Mouse (Mus musculus) adrenal gland, adult 8-10 months (tissue): ENCODE data around the gene Gas1. TPM values are rescaled to one million over a fixed set of nuclear protein-coding genes. Genes with fewer than 3 reads are reported as not detected.
A peak's percentile ranks its signal among the peaks of the same experiment; 100 is the strongest.

Experiments
- DNase-seq: peaks from one replicate; pipeline ENCODE4 v3.0.0; 2022
- total RNA-seq, 4 experiments: library from RNA; stranded (reverse); gene quantifications; 2 replicates each; pipeline ENCODE4 v1.2.4; 2022

Gene Gas1
- total RNA-seq: 10 to 100 TPM; 32.3 to 57.9 (median 38.8) TPM

GRCm38 (mm10) chr13:60177106-60177796 lies at the start of gene Gas1:
Gas1 (minus strand) TSS chr13:60177365.
- DNase-seq: peak; percentile 91

DNA sequence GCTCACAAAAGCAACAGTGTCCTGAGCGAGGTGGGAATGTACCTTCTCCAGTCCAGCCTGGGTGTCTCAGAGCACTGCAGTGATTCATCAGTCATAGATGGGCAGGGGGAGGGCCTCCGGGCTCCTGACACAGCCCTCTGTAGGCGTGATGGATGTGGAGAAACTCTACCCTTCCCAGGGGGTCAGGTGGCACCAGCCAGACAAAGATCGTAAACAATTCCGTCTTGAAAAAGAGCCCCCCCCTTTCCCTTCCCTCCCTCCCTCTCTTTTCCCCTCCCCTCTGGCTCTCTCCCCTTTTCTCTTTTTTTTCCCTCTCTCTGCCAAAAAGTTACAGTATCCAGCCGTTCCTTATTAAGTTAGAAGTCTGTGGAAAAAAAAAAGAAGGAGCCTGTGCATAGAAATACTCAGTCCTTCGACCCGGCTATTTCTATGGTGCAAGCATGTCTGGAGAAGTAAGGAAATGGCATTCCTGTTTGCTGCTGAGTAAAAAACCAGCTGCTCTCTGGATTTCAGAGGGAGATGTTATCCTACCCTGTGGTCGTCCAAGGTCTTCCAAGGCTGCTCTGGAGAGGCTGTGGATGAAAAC lies 49.2 kb upstream of the Gas1 start:
- DNase-seq: no peak

DNA sequence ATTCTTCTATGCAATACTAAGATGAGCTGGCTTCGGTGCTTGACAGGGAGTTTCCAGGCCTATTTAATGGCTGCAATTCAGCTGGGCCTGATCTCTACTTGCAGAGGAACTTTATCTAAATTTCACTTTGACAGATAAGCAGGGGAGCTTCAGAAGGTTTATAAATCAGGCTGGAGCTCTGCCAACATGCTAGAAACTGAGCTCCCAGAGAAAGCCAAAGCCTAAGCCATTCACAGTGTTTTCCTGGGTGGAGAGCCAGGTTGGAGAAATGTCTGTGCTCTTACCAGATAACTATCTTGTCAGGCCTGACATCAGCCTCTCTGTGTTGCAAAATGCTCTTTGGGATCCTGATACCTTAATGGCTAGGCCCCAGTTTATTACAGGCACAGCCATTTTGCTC lies 48.6 kb upstream of the Gas1 start:
- peak; percentile 7 for DNase-seq

DNA sequence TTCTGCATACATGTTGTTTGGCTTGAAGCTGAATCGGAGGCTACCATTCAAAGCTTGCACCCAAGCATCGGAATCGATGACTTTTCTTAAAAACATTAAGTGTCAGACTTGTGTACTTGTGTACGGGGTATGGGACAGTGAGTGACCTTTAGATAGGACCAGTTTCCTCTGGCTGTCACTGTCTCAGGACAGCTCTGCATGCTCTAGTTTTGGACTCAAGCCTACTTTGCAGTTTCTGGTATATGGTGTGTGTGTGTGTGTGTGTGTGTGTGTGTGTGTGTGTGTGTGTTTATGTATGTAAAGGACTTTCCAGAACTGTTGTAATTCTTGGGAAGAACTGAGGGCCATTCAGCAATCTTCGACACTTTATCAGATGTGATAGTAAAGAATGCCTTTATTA lies 48.1 kb upstream of the Gas1 start:
- DNase-seq: no peak

GRCm38 (mm10) chr13:60223797-60224196 lies 46.6 kb upstream of the Gas1 start:
- DNase-seq: no peak

- no peak for DNase-seq
These were observed 45.2 kb upstream of the Gas1 start for GRCm38 (mm10) chr13:60222336-60222735.

DNA sequence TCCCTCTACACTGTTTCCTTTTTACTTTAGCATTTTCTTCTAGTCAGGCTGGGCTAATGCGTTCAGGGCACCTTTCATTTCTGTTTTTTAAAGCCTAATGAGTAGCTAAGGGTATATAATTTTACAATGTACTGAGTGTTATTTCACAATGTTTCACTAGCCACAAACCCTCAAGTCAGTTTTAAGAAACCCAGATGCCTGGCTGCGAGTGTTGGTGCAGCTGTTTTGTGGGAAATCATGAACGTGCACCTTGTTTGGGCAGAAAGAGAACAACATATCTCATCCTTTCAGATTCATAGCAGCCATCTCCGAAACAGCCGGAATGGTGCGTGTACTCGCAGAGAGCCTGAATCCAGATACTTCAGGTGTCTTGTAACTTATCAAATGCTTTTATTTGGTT lies 36.7 kb upstream of the Gas1 start:
- no peak for DNase-seq

GRCm38 (mm10) chr13:60207135-60207601 lies 30.0 kb upstream of the Gas1 start:
- DNase-seq: no peak

DNA sequence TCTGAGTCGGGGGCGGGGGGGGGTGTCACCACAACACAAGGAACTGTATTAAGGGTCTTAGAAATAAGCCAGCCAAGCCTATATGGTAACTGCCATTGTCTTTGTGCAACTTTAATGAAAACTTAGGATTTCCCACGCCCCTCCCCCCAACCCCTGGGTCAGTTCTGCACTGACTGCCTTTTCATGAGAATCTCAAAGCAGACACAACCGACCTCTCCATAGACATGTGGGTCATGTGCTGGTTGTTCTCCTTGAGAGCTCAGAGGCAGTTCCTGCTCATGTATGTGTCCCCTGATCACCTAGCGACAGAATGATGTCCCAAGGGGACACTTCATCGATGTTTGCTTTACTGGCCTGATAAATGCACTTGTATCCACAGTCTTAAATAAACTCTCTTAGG lies 27.6 kb upstream of the Gas1 start:
- no peak for DNase-seq

- no peak for DNase-seq
These were observed 16.1 kb upstream of the Gas1 start for GRCm38 (mm10) chr13:60193273-60193672.

GRCm38 (mm10) chr13:60189923-60190322 lies 12.8 kb upstream of the Gas1 start:
- no peak for DNase-seq

DNA sequence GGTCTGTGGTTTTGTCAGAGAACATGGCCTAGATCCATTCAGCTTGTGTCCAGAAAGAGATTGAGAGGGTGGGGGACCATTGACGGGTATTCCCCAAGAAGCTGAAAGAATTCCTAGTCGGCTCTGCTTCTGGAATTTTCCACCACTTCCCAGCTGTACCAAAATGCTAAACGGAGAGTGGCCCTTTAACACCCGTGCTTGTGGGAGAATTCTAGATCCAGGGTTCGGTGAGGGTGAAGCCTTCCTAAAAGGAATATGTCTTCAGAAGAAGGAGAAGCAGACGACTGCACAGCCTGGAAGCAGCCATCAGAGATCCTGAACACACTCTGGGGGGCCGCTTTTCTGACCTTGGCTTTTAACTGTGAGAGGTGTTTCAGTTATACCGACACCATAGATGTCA lies 11.8 kb upstream of the Gas1 start:
- no peak for DNase-seq

- no peak for DNase-seq
These were observed 10.1 kb upstream of the Gas1 start for GRCm38 (mm10) chr13:60187276-60187675.

GRCm38 (mm10) chr13:60182346-60182745 lies 5.2 kb upstream of the Gas1 start:
- no peak for DNase-seq

DNA sequence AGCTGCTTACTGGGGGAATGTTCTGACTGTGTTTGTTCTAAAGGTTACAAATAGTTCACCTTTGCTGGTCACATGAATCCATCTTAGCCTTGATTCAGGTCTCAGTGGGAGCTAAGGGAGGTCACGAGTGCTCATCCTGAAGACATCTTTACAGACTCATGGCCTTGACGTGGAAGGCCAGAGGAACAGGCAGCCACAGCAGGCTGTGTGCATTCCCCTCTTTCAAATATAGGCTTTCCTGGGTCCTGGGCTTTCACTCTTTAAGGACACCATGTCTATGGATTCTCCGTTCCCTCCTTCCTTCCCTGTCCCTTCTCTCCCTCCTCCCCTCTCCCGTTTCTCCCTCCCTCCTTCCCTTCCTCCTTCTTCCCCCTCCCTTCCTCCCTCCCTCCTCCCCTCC lies 2.5 kb upstream of the Gas1 start:
- no peak for DNase-seq

DNA sequence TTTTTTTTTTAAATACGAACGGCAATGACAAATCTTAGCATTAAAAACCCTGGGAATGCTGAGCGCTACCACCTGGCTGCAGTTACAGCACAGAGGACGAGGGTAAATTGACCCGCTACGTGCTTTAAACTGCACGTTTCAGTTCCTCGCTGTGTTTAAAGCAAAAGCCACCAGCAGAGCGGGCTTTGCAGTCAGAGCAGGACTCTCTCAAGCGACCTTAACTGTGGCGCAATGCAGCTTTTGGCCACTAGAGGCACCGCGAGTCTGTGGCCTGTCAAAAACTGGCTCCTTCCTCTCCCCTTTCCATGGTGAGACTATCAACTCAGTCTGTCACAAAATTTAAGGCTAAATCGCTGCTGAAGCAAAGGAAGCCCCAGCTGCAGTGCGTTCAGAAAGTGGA lies 1.3 kb upstream of the Gas1 start:
- DNase-seq: peak; percentile 88

DNA sequence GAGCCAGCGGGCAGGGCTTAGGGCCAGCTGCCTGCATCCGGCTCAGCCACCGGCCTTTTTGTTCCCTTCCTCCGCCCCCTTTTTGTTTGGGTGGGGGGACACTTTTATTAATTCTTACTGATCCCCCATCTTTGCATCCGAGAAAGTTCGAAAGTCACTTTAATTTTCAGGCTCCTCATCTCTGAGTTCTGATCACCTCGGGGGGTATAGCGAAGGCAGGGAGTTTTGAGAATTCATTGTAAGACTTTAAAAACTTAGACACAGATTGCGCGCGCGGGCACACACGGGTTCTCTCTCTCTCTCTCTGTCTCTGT lies 589 bp upstream of the Gas1 start:
- DNase-seq: no peak

DNA sequence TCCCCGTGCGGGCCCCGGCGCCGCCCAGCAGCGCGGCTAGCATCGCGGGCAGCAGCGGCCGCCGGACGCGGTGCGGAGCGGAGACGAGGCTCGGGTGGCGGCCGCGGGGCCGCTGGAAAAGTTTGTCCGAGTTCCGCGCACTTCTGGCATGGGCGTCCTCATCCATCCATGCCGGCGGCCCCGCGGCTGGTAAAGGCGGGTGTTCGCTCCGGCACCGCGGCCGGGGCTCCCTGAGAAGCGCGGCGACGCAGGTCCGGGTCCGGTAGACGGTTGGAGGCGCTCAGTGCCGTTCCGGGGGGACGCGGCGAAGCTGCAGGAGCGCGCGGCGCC lies 424 bp downstream of the Gas1 start:
- no peak for DNase-seq

DNA sequence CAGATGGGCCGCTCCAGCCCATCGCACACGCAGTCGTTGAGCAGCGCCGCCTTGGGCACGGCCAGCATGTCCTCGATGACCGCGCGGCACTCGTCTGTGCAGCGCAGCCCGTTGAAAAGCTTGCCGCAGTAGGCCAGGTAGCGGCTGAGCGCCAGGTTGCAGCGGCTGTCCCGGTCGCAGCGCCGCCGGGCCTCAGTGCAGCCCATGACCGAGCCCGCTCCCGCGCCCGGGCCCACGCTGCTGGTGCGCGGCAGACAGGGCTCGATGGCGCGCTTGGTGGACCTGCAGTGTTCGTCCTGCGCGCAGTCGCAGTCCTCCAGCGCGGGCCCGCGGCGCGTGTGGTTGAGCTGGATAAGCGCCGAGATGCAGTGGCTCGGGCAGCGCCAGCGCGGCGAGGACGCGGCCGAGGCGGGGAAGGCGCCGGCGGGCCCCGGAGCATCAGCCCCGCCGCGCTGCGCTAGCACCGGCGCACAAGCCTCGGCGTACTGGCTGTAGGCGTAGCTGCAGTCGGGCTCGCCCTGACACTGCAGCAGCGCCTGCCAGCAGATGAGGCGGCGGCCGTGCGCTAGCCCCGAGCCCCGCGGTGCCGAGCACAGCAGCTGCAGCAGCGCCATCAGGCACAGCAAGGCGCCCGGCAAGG lies 909 bp downstream of the Gas1 start:
- DNase-seq: peak; percentile 57

DNA sequence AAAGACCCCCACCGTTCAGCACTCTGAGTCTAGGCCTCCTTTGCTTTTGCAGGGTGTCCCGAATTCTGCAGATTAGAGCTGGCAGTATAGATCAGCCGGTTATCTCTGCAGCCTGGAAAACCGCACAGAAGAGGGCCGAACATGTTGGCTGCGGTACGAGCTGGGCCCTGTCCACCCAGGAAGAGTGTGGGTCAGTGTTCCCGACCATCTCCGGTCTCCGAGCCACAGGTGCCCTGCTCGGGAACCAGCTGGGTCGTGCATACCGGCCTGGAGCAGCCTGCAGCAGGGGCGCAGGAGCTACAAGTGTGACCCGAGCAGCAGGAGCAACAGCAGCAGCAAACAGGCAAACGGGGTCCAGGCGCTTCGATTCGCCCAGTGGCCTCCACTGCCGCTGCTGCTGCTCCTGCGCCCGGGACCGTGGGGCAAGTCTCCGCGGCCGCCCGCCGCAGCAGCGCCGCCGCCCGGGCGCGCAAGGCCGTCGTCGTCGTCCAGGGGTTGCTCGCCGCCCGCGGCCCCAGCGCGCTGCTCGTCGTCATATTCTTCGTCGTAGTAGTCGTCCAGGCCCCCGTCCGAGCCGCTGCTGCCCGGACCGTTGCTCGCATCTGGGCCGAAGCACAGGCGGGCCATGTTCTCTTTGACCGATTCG lies 1.6 kb downstream of the Gas1 start:
- DNase-seq: peak; percentile 26

DNA sequence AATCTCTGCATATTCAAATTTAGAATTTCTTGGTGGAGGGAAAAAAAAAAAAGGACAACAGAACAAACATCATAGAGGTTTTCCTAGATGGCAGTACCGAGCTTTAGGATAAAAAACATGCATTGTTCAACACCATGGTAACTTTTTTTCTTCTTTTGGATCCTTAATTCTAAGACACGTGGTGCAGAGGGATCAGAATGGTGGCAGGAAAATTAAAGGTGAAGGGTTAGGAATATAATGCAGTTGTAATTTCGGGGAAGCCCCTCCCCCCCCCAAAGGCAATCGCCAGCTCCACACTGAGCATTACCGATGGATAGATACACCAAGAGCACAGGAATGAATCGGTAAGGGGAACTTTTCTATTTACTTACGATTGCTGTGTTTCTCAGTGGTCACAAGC lies 2.2 kb downstream of the Gas1 start:
- no peak for DNase-seq

GRCm38 (mm10) chr13:60173591-60174524 lies 3.3 kb downstream of the Gas1 start:
- no peak for DNase-seq

DNA sequence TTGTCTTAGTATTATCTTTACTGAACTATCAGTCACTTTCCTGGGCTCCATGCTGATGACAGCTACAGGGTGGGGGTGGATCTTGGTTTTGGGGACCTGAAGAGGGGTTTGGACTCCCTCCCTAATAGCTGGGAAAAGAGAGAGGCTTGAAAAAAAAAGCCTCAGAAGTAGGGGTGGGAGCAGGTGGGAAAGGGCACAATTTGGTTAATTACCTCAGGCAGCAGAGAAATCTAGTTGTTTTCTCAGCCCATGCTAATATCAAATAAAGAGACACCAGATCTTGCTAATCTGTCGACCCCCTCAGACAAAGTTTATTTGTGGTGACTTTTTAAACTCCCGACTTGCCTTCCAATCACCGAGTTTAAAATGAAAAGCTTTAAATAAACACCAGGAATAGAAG lies 4.0 kb downstream of the Gas1 start:
- DNase-seq: no peak
